Mouse (Mus musculus) gastrocnemius, adult 18-20 months (tissue): Measurements from ENCODE around the gene Ttll1. TPM values are rescaled to one million over a fixed set of nuclear protein-coding genes. Genes with fewer than 3 reads are reported as not detected.

Experiments used
- DNase-seq: peaks from one replicate; pipeline ENCODE4 v3.0.0; 2021; ENCODE audit warnings: low spot score
- total RNA-seq, 2 experiments: library from RNA; stranded (reverse); gene quantifications; 2 replicates each; pipeline ENCODE4 v1.2.3; 2021

The Ttll1 gene
- total RNA-seq, 2 experiments from 2014 or later, result 3.5 to 4.3 TPM

DNA sequence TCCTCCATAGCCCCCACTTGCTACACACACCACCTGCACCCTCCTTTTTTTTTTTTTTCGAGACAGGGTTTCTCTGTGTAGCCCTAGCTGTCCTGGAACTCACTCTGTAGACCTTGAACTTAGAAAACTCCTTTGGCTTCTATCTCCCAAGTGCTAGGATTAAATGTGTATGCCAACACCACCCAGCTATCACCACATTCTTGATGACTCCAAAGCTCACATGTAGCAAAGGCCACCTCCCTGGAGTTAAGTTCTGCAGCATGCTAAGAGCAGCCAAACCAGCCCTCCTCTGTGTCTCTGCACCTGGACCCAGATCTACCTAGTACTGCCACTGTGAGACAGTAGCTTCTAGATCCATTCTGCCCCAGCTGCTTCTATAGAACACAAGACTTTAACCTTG, 53.2 kb downstream of the Ttll1 start:
- no peak for DNase-seq

DNA sequence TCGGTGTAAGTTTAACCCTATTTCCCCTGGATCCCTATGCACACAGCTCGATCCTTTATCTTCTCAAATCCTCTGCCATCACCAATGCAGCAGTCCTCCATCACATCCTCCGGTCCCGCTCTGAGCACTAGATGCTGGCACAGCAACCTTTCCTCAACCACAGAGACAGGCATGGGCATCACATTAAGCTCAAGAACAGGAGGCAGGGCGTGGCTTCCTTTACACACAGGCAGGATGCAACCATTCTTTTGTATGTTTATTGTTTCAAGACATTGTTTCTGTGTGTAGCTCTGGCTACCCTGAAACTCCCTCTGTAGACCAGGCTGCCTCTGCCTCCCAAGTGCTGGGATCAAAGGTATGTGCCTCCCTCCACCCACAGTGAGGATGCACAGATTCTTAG, 55.1 kb downstream of the Ttll1 start:
- DNase-seq, result no peak

GRCm38 (mm10) chr15:83455034-83455433, 55.7 kb downstream of the Ttll1 start:
- no peak for DNase-seq

DNA sequence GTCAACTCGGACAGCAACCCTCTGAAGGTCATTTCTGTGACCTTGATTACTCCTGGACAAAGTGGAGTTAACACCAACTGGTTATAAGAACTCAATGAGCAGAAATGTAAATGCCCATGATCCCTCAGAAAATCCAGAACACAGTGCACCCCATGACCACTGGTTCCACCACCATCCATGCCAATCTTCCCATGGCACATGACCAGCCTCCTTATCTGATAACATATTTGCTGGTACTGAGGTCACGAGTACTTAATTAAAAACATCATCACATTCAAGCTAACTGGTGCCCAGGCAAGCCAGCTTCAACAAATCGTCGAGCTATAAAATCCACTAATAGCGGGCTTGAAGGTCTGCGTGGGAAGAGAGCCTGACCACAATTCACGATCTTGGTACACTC, 56.3 kb downstream of the Ttll1 start:
- DNase-seq, result no peak

DNA sequence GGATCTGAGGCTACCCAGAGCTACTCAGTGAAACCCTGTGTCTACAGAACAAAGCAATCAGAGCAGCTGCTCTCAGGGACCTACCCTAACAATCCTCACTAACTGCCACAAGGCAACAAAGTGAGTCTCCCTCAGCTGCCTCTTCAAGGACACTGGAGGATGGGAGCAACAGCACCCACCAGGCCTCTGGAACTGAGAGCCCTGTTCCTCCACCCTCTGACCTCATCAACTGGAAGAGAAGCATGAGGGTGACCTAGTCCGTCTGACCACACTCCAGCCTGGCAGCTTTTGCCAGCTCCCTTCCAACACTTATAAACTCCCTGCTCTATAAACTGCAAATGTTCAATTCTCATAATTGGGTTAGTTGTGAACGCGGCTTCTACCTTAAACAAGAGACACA, 56.8 kb downstream of the Ttll1 start:
- peak; percentile 56 for DNase-seq

- DNase-seq, result no peak
Measured at GRCm38 (mm10) chr15:83452219-83452760, 58.4 kb downstream of the Ttll1 start.

DNA sequence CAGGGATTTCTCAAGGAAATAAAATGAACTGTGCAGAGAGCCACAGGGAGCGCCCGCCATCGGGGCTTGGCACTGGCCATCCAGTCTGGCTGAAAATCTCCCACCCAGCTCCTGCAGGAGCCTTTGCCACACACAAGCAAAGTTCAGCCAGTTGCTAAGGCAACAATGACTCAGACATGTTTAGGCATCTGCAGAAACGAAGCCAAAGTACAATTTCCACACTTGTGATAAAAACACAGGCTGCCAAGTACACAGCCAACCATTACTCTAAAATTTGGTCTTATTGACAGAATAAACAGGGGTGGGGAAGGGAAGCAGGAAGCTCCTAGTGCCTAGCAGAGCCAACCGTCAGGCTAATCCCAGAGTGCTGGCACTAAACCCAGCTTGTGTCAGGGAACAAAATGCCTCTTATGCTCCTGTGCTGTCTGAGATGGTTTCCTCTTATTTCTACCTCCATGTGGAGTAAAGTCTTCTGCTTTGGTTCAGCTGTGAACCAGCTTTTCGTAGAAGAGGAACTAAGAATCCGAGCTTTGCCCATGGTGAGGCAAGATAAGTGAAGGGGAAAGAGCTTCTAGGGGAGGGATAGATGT, 59.0 kb downstream of the Ttll1 start:
- peak; percentile 52 for DNase-seq

- no peak for DNase-seq
Measured at GRCm38 (mm10) chr15:83450007-83450406, 60.7 kb downstream of the Ttll1 start.

GRCm38 (mm10) chr15:83448646-83449045, 62.0 kb downstream of the Ttll1 start:
- no peak for DNase-seq

DNA sequence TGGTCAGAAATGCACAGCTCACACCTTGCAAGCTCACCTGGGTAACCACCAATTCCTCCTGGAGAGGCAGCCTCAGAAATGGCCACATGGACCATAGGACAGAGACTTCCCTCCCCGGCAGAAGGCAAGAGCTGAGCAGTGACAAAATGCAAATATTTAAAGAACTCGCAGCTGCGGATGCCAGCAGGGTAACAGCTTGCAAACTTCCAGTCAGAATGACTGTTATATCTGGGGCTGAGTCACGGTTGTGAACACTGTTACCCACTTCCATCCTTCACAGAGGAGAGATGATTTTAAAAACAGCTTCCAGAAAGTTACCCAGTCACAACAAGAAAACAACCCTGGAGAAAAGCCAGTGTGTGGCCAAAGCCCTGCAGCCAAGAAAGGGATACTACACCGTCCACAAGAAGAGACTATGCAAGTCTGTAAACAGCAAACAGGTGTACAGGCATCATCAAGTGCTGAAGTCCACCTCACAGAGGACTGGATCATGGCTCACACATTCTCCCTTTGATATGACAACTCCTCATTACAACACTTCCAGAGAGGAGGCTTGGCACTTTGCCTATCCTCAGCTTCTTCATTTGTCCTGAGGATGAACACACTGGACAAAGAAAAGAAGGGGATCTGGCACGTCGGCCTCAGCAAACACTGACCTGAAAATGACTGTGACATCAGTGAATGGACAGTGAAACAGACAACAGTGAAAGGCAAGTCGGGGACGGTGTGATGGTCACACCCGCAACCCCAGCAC, 62.7 kb downstream of the Ttll1 start:
- no peak for DNase-seq

DNA sequence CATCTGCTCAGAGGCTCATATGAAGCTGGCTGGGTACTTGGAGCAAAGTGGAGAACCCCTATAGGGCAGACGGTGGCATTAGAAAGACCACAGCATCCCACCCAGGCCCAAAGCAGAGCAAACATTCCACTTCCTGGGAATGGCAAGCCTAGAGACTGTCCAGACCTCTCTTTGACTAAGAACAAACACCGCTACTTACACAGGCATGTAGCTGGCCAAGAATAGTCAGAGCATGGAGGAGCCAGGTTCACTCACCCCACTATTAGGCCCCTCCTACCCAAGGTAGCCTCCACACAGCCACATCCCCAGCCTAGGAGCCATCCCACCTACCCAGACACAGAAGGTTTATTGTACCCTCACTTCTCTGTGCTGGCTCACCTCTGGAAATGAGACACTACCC, 64.8 kb downstream of the Ttll1 start:
- no peak for DNase-seq

DNA sequence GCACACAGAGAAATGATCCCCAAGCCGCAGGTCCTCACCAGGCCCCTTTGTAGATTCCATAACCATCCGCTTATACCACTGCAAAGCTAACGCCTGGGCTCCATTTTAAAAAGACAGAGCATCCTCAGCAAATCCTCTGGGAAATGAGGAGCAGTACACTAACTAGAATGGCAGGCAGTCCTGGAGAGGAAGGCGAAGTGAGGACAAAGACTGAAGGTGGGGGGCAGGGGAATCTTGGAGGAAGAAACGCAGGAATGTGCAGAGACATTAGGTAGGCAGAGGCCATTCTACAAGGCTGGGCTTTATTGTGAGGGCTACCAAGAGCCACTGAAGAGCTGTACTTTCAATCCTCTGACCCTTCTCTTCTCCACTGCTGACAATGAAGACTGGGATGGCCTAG, 65.3 kb downstream of the Ttll1 start:
- DNase-seq, result no peak

DNA sequence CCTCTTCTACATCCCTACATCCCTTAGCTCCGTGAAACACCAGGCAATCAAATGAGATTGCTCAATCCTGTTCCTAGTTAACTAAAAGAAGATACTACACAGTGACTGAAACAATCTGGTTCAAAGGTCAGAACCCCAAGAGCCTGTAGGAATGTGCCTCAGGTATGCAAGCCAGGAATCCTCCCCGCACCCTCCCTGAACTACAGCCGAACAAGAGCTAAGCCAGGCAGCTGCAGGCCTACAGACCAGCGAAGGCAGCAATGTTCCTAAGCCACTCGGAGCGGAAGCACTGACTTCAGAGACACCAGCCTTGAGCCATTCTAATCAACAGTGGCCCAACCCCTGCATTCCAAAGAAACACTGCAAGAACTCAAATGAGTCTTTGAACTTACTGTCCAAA, 66.3 kb downstream of the Ttll1 start:
- no peak for DNase-seq

DNA sequence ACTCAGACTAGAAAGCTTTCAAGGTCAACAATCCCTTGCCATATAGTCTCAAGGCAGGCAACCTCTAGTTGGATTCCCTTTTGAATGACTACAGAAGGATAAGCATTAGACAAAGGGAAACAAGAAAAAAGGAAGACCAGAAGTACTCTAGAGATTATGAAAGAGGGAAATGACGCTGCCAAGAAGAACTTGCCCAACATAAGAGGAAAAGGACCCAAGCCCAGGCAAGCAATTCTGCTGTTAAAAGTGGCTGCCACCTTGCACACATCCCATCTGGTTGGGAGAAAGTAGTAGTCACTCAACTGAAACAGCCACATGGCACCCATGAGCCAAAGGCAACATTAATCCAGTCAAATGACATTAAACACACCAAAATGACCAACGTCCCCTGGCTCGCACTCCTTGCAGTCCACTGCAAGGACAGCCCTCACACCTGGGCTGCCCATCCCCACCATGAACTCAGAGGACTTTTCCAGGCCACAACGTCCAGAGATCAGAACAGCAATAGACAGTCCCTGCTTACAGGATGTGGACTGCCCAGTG, 68.1 kb downstream of the Ttll1 start:
- no peak for DNase-seq

DNA sequence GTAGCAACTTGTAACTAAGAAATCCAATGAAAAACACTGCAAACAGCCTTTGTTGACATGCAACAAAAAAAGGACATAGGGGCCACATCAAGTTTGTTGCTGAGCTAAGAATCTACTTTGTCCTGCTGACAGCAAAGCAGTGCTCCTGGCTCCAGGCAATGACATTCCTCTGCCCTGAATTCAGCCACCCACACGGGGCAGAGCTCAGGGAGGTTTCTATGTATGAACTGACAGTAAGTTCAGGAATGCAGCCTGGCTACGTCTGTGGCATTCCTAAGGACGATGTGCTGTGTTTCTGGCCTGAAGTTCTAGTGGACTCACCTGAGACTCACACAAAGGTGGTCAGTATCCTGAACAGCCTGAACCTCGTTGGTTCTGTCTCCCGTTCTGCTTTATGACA, 70.0 kb downstream of the Ttll1 start:
- no peak for DNase-seq

- DNase-seq, result no peak
Measured at GRCm38 (mm10) chr15:83436541-83436940, 74.2 kb downstream of the Ttll1 start.

GRCm38 (mm10) chr15:83435324-83436090, 75.2 kb downstream of the Ttll1 start:
- DNase-seq, result no peak

DNA sequence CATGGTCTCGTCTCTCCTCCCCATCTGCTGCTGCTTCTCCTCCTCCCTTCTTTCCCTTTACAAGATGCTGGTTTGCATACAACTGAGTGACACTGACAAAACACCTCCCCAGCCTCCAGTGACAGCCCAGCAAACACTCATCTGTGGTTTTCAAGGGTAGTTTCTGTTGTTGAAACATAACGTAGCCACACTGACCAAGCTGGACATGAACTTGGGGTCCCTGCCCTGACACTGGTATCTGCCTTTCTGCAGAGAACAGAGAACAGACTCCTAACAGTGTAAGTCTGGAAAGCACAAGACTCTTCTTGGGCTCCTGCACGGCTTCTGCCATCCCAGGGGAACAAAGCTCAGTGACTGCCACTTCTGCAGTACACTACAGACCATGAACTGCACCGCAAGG, 76.0 kb downstream of the Ttll1 start:
- DNase-seq, result no peak
